Mouse (Mus musculus) thymus, adult 2 months (tissue): Measurements from ENCODE around the gene Adora2a.

Experiments used
- CTCF ChIP-seq: fragments of 200-500 bp; IDR thresholded peaks from 2 replicates; pipeline ENCODE4 v1.5.1; 2012; ENCODE audit warnings: mild to moderate bottlenecking, control low read depth, low read length, moderate library complexity, borderline replicate concordance; ENCODE audit not compliant: control insufficient read depth, poor library complexity, insufficient read depth; ENCODE audit errors: extremely low read depth
- POLR2A ChIP-seq: fragments of 200-500 bp; IDR thresholded peaks from 2 replicates; pipeline ENCODE4 v1.6.1; 2012; ENCODE audit warnings: mild to moderate bottlenecking, low read length, control low read depth, moderate library complexity; ENCODE audit not compliant: control insufficient read depth, poor library complexity, insufficient read depth; ENCODE audit errors: extremely low read depth

DNA sequence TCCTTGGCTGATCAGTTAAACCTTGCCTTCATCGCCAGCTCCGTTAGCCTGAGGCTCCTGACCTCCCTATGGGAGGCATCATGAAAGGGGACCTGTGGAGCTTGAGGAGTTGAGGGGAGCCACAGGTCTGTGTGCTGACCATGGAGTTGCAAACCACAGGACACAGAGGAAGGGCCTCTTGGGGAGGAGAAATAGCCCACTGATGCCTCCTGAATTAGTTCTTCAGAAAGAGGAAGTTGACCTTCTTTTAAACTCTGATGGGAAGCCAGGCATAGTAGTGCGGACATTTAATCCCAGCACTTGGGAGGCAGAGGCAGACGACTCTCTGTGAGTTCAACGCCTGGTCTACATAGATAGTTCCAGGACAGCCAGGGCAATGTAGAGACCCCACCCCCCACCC, 22.2 kb downstream of the Adora2a start:
- TF ChIP-seq CTCF (no peak), POLR2A (no peak)
